Mouse (Mus musculus) adrenal gland, adult 2 months (tissue): ENCODE measurements around the gene Sctr. TPM values are rescaled to one million over a fixed set of nuclear protein-coding genes. Genes with fewer than 3 reads are reported as not detected.

Experiments used
- DNase-seq: peaks from one replicate; pipeline ENCODE4 v3.0.0; 2021
- long read RNA-seq: library from polyadenylated mRNA; stranded (forward); transcript quantifications from one replicate; pipeline ENCODE4 v2.0.0, GENCODE M21; 2021
- polyA plus RNA-seq: library from polyadenylated mRNA; depleted of rRNA; stranded (reverse); fragments of >200 nt; gene quantifications from 2 replicates; pipeline ENCODE4 v1.2.3, GENCODE M21; 2012; rRNA removed
- total RNA-seq, 2 experiments: library from RNA; stranded (reverse); gene quantifications; 2 replicates each; pipeline ENCODE4 v1.2.3; 2021

The Sctr gene
- 10 to 100 TPM; 10.8 to 18.9 TPM for total RNA-seq
- 10.0 and 21.1 TPM in 2 replicates for polyA plus RNA-seq
- long read RNA-seq, transcript Sctr-201 (14 exons, 2,012 nt): major isoform, 7 of 13 reads
- long read RNA-seq, partial matches to known transcripts: 1 of 13 reads
- long read RNA-seq, other reads (novel, unspliced or antisense): 5 of 13 reads

GRCm38 (mm10) chr1:120006844-120007790 lies at the start of gene Sctr:
TSS of gene Sctr (plus strand) at chr1:120006894.
- DNase-seq: peak; percentile 32

- no peak for DNase-seq
Observed at GRCm38 (mm10) chr1:119957716-119958222, 48.9 kb upstream of the Sctr start.

- no peak for DNase-seq
Observed at GRCm38 (mm10) chr1:119959464-119959863, 47.2 kb upstream of the Sctr start.

- no peak for DNase-seq
Observed at GRCm38 (mm10) chr1:119959920-119960319, 46.8 kb upstream of the Sctr start.

GRCm38 (mm10) chr1:119965804-119966514 lies 40.7 kb upstream of the Sctr start:
- DNase-seq: no peak

- no peak for DNase-seq
Observed at GRCm38 (mm10) chr1:119973117-119973516, 33.6 kb upstream of the Sctr start.

GRCm38 (mm10) chr1:119975141-119975540 lies 31.6 kb upstream of the Sctr start:
- DNase-seq: no peak

GRCm38 (mm10) chr1:119986555-119986954 lies 20.1 kb upstream of the Sctr start:
- no peak for DNase-seq

GRCm38 (mm10) chr1:119996798-119997581 lies 9.7 kb upstream of the Sctr start, which contains the start of gene Cfap221:
TSS of gene Cfap221 (minus strand) at chr1:119997234.
- peak; percentile 76 for DNase-seq

- DNase-seq: peak; percentile 18
Observed at GRCm38 (mm10) chr1:119997644-119998043, 9.1 kb upstream of the Sctr start.

GRCm38 (mm10) chr1:120007851-120008588 lies 1.3 kb downstream of the Sctr start:
- peak; percentile 15 for DNase-seq

GRCm38 (mm10) chr1:120012638-120013037 lies 5.9 kb downstream of the Sctr start:
- DNase-seq: no peak

- peak; percentile 69 for DNase-seq
Observed at GRCm38 (mm10) chr1:120013111-120013510, 6.4 kb downstream of the Sctr start.

- DNase-seq: no peak
Observed at GRCm38 (mm10) chr1:120016240-120016639, 9.5 kb downstream of the Sctr start.

- DNase-seq: no peak
Observed at GRCm38 (mm10) chr1:120018900-120019299, 12.2 kb downstream of the Sctr start.

GRCm38 (mm10) chr1:120019428-120019827 lies 12.7 kb downstream of the Sctr start:
- DNase-seq: no peak

GRCm38 (mm10) chr1:120020322-120020897 lies 13.7 kb downstream of the Sctr start:
- DNase-seq: no peak

GRCm38 (mm10) chr1:120021951-120022350 lies 15.3 kb downstream of the Sctr start:
- DNase-seq: no peak

GRCm38 (mm10) chr1:120024331-120025049 lies 17.8 kb downstream of the Sctr start:
- no peak for DNase-seq

GRCm38 (mm10) chr1:120025050-120025439 lies 18.4 kb downstream of the Sctr start:
- DNase-seq: no peak
